Mouse (Mus musculus): ENCODE results near the gene Aldh3b3. TPM values are rescaled to one million over a fixed set of nuclear protein-coding genes. Genes with fewer than 3 reads are reported as not detected.

Aldh3b3 gene
- total RNA-seq, 2 experiments from 2014 or later, result not detected

DNA sequence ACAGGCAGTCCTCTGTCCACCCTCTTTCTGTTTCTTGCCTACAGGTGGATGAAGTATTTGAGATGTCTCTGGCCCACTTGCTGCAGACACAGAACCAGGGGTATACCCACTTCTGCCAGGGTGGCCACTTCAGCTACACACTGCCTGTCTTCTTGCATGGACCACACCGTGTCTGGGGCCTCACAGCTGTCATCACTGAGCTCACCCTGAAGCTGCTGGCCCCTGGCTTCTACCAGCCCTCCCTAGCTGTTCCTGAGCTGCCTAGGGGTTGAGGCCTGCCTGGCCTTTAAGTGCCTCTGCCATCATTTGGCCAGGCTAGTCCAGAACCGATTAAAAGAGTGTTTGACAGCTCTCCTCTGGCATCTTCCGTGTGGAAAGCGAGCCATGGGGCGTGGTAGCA lies 43.3 kb downstream of the Aldh3b3 start:
- DNase-seq, result no peak

DNA sequence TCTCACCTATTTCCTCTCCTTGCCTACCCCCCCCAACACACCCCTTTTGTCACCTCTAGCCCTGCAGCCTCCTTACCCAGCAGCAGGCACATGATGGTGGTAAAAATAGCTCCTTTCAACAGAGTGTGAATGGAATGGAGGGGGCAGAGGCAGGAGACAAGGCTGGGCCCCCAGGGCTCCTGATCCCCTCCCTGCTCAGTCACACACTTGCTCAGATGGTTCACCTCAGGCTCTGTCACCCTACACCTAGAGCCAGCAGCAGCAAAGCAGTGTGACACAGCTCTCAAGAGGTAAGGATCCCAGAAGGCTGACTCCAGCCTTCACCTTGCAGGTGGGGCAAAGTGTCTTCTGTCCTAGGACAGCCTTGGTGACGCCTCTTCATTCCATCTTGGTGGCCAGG lies 44.7 kb downstream of the Aldh3b3 start, which contains the start of gene Doc2g:
Doc2g (plus strand) TSS at position 202 of the 400 bp plus-strand sequence.
- DNase-seq, result no peak

DNA sequence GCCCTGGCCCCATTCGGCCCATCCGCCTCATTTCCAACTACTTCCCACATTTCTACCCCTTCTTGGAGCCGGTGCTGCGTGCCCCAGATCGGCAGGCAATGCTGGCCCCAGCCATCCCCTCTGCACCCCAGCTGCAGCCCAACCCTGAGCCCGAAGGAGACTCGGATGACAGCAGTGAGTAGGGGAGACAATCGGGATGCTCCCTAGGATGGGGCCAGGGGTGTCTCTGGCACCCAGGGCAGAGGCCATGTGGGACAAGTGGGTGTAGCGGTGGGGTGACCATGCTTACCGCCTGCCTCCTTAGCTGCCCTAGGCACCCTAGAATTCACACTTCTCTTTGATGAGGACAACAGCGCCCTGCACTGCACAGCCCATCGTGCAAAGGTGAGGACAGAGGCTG lies 45.2 kb downstream of the Aldh3b3 start:
- DNase-seq, result no peak

DNA sequence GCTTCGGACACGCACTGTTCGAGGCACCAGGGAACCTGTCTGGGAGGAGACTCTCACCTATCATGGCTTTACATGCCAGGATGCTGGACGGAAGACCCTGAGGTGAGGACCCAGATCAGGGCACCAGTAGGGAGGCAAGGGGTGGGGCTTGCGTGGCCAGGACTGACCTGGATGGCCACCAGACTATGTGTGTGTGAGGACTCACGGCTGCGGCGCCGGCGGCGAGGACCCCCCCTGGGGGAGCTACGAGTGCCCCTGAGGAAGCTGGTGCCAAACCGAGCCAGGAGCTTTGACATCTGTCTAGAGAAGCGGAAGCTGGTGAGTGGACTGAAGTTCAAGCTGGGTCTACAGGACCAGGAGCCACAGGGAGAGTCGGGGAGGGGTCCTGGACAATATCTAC lies 45.9 kb downstream of the Aldh3b3 start:
- no peak for DNase-seq

DNA sequence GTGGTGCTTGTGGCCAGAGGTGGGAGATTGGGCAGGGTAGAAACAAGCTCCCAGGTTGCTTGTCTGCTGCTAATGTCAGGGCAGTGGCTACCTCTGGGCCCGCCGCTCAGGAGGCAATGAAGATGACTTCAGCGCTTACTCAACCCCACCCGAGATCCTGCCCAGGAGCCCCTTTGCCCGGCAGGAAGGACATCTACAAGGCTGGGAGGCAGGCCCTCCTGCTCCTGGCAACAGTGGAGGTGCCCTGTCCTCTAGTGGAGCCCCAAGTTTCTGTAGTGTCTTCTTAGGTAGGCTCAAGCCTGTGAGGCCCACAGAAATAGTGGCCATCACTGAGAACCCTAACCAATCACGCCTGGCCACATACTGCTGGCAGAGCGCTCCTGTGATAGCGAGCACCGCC lies 46.6 kb downstream of the Aldh3b3 start:
- no peak for DNase-seq

DNA sequence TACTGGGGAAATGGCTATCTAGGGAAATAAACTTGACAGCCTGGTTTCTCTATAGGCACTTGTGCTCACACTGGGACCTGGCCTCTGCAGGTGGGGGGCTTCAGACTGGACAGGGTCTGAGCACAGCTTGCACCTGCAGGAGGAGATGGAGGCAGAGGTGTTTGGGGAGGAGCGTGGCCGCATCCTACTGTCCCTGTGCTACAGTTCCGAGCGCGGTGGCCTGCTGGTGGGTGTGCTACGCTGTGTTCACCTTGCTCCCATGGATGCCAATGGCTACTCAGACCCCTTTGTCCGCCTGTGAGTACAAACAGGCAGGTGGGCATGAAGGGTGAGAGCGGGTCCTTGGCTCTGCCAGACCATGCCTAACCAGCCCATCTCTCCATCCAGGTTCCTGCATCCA lies 47.5 kb downstream of the Aldh3b3 start:
- no peak for DNase-seq

DNA sequence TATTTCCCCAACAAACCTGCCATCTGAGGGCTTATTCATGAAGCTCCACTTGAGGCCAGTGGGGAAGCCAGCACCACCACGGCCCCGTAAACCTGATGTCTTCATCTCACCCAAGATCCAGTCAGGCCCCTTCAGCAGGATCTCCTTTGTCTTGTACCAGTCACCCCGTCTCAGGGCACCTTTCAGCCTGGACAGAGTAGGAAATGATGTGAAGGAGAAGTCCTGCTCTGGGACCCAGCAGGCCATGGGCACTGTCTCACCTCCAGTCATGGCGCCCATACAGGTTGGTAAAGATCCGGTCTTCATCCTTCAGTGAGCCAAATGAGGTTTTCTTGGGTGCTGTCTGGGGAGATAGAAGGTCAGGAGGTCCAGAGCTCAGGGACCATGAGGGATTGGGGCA lies 52.6 kb downstream of the Aldh3b3 start:
- no peak for DNase-seq

DNA sequence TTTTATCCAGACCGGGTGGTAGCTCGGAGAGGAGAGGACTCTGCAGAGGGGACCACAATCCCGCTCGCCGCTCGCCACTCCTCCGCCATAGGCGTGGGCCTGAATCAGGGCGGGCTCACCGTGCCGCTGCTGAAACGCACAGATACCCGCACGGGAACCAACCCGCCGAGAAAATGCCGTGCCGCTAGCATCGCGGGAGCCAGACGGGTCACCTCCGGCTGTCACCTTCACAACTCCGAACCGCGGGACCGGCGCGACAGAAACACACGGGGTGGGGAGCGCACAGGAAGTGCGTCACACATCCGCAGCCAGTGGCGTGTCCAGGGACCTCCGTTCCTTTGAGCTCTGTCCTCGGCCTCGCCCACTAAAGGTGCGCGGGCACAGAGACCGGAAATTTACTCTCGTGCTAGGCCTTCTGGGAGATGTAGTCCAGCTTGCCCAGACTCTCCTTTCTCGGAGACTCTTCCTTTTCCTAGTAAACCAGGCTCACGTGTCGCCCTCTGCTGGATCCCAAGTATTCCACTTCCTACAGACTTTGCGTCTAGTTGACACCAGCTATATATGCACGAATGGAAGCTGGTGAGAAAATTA lies 54.1 kb downstream of the Aldh3b3 start, which contains the start of gene Ndufv1:
Ndufv1 (minus strand) TSS at position 375 of the 591 bp plus-strand sequence.
- peak; percentile 98 for DNase-seq

DNA sequence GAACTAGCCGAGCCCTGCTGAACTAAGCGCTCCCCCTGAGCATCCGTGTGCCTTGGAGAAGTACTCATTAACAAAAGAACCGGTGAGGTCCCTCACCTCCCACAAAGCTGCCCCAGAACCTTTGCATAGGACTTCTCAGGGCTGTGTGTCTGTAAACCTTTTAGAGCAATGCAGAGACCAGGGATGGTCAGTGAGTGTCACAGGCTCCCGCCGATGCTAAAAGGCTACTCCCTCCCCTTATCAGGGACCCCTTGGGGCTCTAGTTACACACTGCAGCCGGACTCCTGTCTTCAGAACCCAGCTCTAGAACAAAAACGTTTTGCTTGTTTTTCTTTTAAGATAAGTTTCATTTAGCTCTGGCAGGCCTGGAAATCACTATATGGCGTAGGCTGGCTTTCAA lies 54.6 kb downstream of the Aldh3b3 start:
- no peak for DNase-seq

DNA sequence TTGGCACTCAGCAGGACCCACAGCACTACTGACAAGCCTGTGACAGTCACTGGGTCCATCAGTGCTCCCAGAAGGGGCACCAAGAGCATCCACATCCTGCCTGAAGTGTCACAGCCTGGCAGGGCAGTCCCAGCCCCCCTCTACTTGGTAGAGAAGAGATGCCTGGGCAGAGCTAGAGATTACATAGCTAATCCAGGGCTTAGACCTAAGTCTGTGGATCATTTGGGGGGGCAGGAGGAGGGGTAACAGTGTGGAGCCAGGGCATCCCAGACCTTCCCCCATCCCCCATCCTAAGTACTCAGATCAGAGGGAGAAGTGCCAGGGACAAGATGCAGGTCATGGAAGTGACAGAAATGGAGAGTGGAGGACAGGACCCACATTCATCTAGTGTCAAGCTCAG lies 56.4 kb downstream of the Aldh3b3 start:
- no peak for DNase-seq

DNA sequence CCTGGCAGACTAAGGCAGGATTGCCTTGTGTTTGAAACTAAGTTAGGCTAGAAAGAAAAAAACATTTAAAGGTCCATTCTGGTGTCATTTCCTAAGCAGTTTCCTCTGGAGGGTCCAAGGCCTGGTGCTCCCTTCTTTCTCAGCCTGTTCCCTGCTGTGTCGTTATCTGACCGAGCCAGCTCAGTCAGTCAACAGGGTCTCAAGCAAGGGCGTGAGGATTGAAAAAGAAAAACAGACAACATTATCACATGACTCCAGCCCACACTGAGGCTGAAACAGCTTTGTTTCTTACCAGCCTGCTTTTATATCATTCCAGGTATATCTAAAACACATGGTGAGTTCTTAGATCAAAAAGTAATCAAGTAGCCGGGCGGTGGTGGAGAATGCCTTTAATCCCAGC lies 57.2 kb downstream of the Aldh3b3 start:
- no peak for DNase-seq

DNA sequence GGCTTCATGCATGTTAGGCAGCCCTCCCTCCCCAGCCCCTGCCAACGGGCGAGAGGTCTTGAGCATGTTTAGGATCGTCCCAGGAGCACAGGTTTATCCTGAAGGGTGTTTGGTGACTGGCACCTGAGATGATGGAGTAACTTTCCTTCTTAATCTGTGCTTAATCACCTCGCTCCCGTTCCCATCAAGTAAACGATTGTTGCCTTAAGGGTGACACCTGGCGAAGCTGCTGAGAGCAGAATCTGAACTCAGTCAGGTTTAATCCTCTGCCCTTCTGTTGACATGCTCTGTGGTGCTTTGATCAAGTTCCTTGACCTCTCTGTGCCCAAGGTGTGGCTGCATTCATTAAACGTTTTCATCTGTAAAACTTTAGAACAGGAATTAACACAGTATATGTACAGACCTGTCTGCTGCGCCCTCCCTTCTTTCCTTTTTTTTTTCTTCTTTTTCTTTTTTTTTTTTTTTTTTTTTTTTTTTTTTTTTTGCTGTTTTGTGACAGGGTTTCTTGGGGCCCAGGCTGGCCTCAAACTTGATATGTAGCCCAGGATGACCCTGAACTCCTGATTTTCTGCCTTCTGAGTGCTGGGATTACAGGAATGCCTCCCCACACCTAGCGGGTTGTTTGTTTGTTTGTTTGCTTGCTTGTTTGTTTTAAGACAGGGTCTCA lies 59.6 kb downstream of the Aldh3b3 start:
- no peak for DNase-seq

DNA sequence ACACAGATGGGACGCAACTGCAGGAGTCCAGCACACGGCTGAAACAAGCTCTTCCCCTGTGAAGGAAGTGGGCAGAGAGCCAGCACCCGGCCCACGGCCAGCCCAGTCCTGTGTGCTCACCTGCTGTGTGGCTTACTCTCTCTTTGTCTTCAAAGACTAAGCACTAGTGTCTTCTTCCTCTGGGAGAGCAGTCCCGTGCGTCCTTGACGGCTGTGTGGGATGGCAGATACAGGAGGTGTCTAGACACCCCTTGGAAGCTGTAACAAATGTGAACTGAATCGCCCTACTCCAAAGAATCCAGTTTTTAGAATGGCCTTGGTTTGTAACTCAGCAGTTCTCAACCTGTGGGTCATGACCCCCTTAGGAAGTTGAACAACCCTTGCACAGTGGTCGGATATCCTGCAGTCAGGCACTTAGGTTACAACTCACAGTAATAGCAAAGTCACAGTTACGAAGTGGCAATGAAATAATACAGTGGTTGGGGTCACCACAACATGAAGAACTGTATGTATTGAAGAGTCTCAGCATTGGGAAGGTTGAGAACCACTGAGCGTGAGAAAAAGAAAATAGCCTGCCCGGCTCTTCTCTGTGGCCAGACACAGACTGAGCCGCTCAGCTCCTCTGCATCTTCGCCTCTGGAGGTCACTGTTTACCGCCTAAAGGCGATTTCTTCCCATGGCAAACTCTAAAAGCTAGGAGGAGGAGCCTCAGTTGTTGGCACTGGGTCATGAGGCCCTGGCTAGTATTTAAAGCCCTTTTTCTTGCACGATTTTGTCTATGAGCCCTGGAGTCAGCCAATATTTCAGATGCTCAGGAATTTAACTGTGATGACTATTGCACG lies 60.5 kb downstream of the Aldh3b3 start:
- peak; percentile 77 for DNase-seq

Other genes with a start within 250 kb of the Aldh3b3 start
- gene Kmt5b, start 191.2 kb upstream of the Aldh3b3 start, total RNA-seq (2021), result 10 to 100 TPM; 19.1 to 20.2 TPM
- gene Chka, start 106.9 kb upstream of the Aldh3b3 start, total RNA-seq (2021), result 1 to 10 TPM; 1.8 to 2.3 TPM
- 1 to 10 TPM; 5.2 to 7.0 TPM for gene Tcirg1, start 51.5 kb upstream of the Aldh3b3 start, total RNA-seq (2021)
- 100 to 1,000 TPM; 260 to 277 TPM for gene Ndufs8, start 45.9 kb upstream of the Aldh3b3 start, total RNA-seq (2021)
- gene Aldh3b1, start 28.8 kb upstream of the Aldh3b3 start, total RNA-seq (2021), result 1 to 10 TPM; 1.4 to 1.7 TPM
- 10 to 100 TPM in 1 of 2 experiments, 1 to 10 TPM in 1; 8.4 to 10.2 TPM for gene Unc93b1, start 23.5 kb upstream of the Aldh3b3 start, total RNA-seq (2021)
- gene Aldh3b2, start 13.7 kb downstream of the Aldh3b3 start, total RNA-seq (2021), result 1 to 10 TPM in 1 of 2 experiments, not detected in 1; 1.0 TPM
- 1 to 10 TPM; 1.7 to 2.7 TPM for gene Acy3, start 27.9 kb downstream of the Aldh3b3 start, total RNA-seq (2021)
- gene Tbx10, start 34.1 kb downstream of the Aldh3b3 start, total RNA-seq (2021), result not detected
- 10 to 100 TPM; 21.5 to 23.1 TPM for gene Nudt8, start 41.9 kb downstream of the Aldh3b3 start, total RNA-seq (2021)
- gene Gm49405, start 42.0 kb downstream of the Aldh3b3 start, total RNA-seq (2021), result under 1 TPM; 0.31 to 0.35 TPM
- under 1 TPM; 0.69 to 0.75 TPM for gene Doc2g, start 44.7 kb downstream of the Aldh3b3 start, total RNA-seq (2021)
- 100 to 1,000 TPM; 412 to 474 TPM for gene Ndufv1, start 54.2 kb downstream of the Aldh3b3 start, total RNA-seq (2021)
- gene Gstp1, start 79.3 kb downstream of the Aldh3b3 start, total RNA-seq (2021), result 100 to 1,000 TPM; 344 to 356 TPM
- gene Gstp2, start 87.4 kb downstream of the Aldh3b3 start, total RNA-seq (2021), result 100 to 1,000 TPM; 118 to 133 TPM
- gene Gstp3, start 100.9 kb downstream of the Aldh3b3 start, total RNA-seq (2021), result not detected
- gene Cabp2, start 122.9 kb downstream of the Aldh3b3 start, total RNA-seq (2021), result not detected
- gene Cdk2ap2, start 138.5 kb downstream of the Aldh3b3 start, total RNA-seq (2021), result 10 to 100 TPM; 17.8 to 23.4 TPM
- gene Pitpnm1, start 141.4 kb downstream of the Aldh3b3 start, total RNA-seq (2021), result 1 to 10 TPM; 2.8 to 5.7 TPM
- 10 to 100 TPM; 58.2 to 68.5 TPM for gene Aip, start 167.2 kb downstream of the Aldh3b3 start, total RNA-seq (2021)
- gene Gpr152, start 181.1 kb downstream of the Aldh3b3 start, total RNA-seq (2021), result not detected
- gene Cabp4, start 185.4 kb downstream of the Aldh3b3 start, total RNA-seq (2021), result not detected
- gene Coro1b, start 190.0 kb downstream of the Aldh3b3 start, total RNA-seq (2021), result 10 to 100 TPM; 15.9 to 24.1 TPM
- gene Ptprcap, start 195.0 kb downstream of the Aldh3b3 start, total RNA-seq (2021), result under 1 TPM in 1 of 2 experiments, not detected in 1; 0.35 TPM
- 10 to 100 TPM; 19.9 to 24.4 TPM for gene Rps6kb2, start 204.7 kb downstream of the Aldh3b3 start, total RNA-seq (2021)
- gene Carns1, start 216.8 kb downstream of the Aldh3b3 start, total RNA-seq (2021), result 10 to 100 TPM; 17.7 to 20.0 TPM
- gene Tbc1d10c, start 232.6 kb downstream of the Aldh3b3 start, total RNA-seq (2021), result 1 to 10 TPM; 4.7 to 5.9 TPM
- gene Ppp1ca, start 233.4 kb downstream of the Aldh3b3 start, total RNA-seq (2021), result 100 to 1,000 TPM; 206 to 208 TPM
- gene Rad9a, start 243.0 kb downstream of the Aldh3b3 start, total RNA-seq (2021), result 1 to 10 TPM; 2.5 to 3.5 TPM

Measured in gastrocnemius, postnatal 25 days (tissue).